Mouse (Mus musculus) bone marrow macrophage, adult 2 months (primary cell): ENCODE results near the gene Rnf183.

Source experiments
- CTCF ChIP-seq: IDR thresholded peaks from 2 replicates; pipeline ENCODE4 v1.5.1; 2012; ENCODE audit warnings: low read depth, mild to moderate bottlenecking, low read length, moderate library complexity
- POLR2A ChIP-seq: IDR thresholded peaks from 2 replicates; pipeline ENCODE4 v1.6.1; 2012; ENCODE audit warnings: mild to moderate bottlenecking, low read depth, low read length, borderline replicate concordance

GRCm38 (mm10) chr4:62440544-62440943 is 5.5 kb upstream of the Rnf183 start:
- TF ChIP-seq CTCF (no peak), POLR2A (no peak)
